Mouse (Mus musculus) olfactory bulb, adult 2 months (tissue): ENCODE results near the gene Cplx3.

Source experiments
- CTCF ChIP-seq: fragments of 200-500 bp; IDR thresholded peaks from 2 replicates; pipeline ENCODE4 v1.5.1; 2012; ENCODE audit warnings: low read depth, mild to moderate bottlenecking, low read length, moderate library complexity; ENCODE audit not compliant: insufficient read depth
- POLR2A ChIP-seq: fragments of 200-500 bp; IDR thresholded peaks from 2 replicates; pipeline ENCODE4 v1.6.1; 2012; ENCODE audit warnings: mild to moderate bottlenecking, low read depth, low read length, moderate library complexity; ENCODE audit not compliant: insufficient read depth

DNA sequence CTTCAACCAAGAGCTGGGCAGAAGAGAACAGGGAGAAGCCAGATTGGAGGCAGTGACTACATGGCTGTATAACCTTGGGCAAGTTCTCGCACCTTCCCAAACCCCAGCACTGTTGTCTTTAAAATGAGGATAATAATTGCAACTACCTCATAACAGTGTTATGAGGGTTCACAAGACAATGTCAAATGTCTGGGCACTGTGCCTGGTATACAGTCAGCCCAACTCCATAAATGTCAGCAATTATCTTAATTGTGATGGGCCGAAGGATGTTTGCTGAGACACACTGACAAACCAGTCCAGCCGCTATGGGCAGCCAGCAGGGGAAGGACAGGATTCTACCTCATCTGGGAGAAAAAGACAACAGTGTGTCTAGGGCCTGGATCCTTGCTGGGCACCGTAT lies 8.7 kb upstream of the Cplx3 start:
- TF ChIP-seq CTCF, result no peak
- TF ChIP-seq POLR2A, result no peak
